Mouse (Mus musculus): ENCODE measurements around the gene Tbck.

Gene Tbck

DNA sequence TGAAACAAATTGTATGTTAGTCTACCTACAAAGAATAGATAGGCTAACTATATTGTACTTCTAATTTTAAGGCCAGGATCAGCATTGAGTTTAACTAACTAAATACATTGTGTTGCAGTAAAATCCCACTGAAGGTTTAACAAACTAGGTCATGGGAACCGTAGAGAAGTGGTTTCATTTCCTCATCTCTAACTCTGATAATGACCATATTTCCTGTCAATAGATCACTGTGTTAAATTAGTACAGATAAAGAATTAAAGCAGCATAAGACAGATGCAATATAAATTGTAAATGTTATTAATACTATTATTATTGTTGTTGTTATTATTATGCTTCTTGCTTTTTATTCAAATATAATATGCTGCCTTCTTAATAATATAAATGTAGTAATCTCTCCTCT is 72.3 kb downstream of the Tbck start:
- no peak for DNase-seq (ENCODE audit: low read depth, low spot score)

DNA sequence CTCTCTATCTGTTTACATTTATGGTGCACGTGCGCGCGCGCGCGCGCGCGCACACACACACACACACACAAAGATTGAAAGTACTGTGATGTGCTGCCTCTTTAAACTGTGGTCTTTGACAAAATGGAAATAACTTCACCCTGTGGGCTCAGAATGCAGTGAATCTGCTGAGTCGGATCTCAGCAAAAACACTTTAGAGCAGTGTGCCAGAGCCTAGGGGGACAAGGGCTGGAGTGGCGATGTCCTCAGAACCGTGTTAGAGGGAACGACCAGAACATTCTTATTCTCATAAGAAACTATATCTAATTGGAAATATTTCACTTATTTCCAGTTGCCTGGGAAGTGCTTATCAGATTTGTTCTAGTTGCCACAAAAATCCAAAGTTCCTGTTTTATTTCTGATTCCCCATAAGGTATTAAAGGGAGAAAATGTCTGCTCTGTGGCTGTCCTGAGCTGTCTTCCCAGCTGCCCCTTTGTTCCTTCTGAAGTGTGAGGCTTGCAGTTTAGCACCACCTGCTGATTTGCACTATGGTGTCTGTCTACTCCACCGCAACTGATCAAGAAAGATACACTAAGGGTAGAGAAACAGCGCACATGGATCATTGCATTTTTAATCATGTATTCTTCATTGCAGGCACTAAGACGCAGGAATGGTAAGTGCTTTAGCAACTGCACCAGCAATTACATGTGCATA is 82.2 kb downstream of the Tbck start:
- no peak for DNase-seq (ENCODE audit: low read depth, low spot score)

DNA sequence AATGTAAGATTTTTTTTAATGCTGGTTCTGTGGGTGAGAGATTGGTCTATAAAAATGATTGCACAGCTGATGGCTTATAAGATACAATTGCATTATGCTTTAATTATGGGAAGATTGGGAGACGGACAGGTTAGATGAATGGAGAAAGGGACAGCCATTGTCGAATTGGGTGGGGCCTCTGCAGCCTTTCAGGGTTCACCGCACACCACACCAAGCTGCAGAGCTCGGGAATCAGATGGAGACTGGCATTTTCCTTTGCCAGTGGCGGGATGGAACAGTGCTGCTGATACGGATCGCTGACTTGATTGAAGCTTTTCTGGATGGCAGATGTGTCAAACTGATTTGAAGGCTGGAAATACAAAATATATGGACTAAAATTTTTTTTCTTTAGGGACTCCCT is 88.1 kb downstream of the Tbck start:
- no peak for DNase-seq (ENCODE audit: low read depth, low spot score)

DNA sequence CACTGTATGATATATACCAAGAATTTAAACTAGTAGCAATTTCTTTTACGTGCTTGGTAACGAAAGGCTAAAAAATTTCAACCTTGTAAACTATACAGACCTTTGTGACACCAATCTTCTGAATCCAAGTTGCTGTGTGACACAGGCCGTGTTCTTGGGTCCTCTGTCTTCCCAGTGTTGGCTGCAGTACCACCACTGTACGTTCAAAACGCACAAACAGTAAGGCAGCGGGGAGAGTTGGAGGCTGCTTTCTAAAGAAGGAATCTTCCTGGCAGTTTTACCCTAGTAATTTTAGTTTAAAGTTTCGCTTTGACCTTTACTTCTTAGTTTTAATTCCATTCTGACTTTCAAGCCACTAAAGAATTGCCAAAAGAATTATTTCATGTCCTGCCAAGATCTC is 92.7 kb downstream of the Tbck start:
- no peak for DNase-seq (ENCODE audit: low read depth, low spot score)

- no peak for DNase-seq (ENCODE audit: low read depth, low spot score)
Measured at GRCm38 (mm10) chr3:132781103-132781502, 97.2 kb downstream of the Tbck start.

DNA sequence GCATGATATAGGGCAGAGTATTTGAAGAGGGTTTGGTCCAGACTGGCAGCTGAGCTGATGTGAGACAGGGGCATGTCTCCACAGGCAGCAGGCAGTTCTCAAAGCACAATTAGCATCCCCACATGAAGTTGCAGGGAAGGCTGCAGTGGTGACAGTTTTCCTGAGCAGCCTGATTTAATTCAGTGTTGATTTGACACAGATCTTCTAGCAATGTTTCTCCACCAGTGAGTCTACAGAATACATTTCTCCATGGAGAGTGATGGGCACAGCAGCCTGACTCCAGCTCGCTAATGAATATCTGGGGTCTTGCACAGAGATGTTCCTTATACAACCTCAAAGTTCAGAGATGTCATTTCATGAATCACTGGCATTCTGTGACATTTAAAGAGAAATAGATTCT is 99.1 kb downstream of the Tbck start:
- no peak for DNase-seq (ENCODE audit: low read depth, low spot score)

DNA sequence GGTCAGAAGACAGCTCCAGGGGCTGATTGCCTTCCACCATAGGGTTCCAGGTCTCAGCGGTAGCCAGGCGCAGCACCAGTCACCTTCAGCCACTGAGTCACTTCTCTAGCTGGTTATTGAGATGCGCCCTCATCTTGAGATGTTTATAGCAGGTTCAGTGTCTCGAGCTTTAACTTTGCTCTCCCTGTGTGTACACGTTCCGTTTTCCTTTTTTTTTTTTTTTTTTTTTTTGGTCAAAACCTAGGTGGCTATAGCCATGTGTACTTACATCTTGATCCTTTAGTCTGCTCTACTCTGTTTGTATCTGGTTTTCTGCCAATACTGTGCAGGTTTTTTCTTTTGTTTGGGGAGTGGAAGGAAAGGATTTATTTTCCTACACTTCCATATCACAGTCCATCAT is 100.8 kb downstream of the Tbck start:
- DNase-seq (ENCODE audit: low read depth, low spot score), result no peak

- no peak for DNase-seq (ENCODE audit: low read depth, low spot score)
Measured at GRCm38 (mm10) chr3:132786690-132787089, 102.7 kb downstream of the Tbck start.

- DNase-seq (ENCODE audit: low read depth, low spot score), result no peak
Measured at GRCm38 (mm10) chr3:132787775-132788174, 103.8 kb downstream of the Tbck start.

GRCm38 (mm10) chr3:132791140-132791539 is 107.2 kb downstream of the Tbck start:
- no peak for DNase-seq (ENCODE audit: low read depth, low spot score)

GRCm38 (mm10) chr3:132800196-132800595 is 116.3 kb downstream of the Tbck start:
- DNase-seq (ENCODE audit: low read depth, low spot score), result no peak

GRCm38 (mm10) chr3:132801910-132802309 is 118.0 kb downstream of the Tbck start:
- DNase-seq (ENCODE audit: low read depth, low spot score), result no peak

GRCm38 (mm10) chr3:132807888-132808579 is 124.1 kb downstream of the Tbck start:
- DNase-seq (ENCODE audit: low read depth, low spot score), result no peak

DNA sequence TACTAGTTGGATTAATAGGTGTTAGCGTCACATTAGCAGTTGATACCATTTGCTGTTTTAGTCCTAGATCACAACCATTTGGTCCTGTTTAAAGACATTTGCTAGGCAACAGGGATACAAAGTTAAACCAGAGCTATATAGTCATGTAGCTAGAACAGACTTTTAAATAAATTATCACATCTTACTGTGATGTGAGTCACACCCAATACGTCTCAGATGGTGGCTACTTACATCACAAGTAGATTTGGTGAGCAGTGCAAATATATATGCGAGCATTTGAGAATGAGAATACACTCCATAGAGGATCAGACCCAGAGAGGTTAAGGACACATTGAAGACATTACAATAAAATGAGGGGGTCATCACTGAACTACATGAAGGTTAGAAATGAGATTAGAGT is 125.0 kb downstream of the Tbck start:
- DNase-seq (ENCODE audit: low read depth, low spot score), result no peak

DNA sequence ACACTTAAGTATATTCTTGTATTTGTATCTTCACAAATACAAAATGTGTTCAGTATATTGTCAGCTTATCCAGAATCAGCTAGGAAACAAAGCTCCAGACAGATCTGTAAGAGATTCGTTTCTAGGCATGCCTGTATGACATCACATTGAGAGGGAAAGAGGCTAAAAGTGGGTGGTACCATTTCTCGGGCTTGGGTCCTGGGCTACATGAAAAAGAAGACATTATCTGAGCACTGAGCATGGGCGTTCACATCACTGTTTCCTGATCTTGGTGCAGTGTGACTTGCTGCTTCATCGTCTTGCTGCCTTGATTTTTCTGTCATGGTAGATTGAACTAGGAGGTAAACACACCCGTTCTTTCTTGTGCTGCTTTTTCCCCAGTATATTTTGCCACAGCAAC is 127.8 kb downstream of the Tbck start:
- DNase-seq (ENCODE audit: low read depth, low spot score), result no peak

GRCm38 (mm10) chr3:132812356-132812755 is 128.4 kb downstream of the Tbck start:
- no peak for DNase-seq (ENCODE audit: low read depth, low spot score)

- DNase-seq (ENCODE audit: low read depth, low spot score), result no peak
Measured at GRCm38 (mm10) chr3:132813147-132813546, 129.2 kb downstream of the Tbck start.

DNA sequence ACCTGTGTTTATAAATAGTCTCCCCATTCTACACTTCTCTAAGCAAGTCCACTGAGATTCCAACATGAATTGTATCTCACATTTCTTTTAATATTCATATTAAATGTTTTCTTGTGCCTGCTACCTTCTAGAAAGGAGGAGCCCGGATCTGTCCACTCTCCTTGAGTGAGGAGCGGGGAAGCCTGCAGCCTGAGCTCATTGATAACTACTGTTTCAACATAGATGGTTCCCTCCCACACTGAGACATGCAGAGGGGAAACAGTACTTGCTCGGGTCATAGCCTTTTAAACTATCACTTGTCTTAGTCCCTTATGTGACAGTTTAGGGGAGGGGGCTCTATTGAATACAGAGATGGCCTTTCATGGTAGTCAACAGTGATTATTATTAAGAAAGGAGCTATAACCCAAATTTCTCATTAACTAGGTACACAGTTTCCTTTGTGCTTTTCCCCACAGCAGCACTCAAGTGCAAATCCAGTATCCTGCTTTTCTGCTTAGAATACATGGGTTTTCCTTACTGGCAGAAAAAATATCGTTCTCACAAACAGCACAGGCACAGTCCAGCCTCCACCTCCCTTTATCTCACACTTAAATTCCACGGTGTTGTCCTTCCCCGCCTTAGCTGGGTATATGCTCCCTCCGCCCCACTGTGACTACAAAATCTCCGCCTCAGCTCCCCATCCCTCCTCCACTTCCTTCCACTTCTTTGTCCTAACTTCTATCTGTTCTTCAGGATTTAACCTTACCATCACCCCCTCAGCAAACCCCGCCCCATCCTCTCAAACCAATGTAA is 130.0 kb downstream of the Tbck start:
- no peak for DNase-seq (ENCODE audit: low read depth, low spot score)

- no peak for DNase-seq (ENCODE audit: low read depth, low spot score)
Measured at GRCm38 (mm10) chr3:132814791-132815496, 131.0 kb downstream of the Tbck start.

DNA sequence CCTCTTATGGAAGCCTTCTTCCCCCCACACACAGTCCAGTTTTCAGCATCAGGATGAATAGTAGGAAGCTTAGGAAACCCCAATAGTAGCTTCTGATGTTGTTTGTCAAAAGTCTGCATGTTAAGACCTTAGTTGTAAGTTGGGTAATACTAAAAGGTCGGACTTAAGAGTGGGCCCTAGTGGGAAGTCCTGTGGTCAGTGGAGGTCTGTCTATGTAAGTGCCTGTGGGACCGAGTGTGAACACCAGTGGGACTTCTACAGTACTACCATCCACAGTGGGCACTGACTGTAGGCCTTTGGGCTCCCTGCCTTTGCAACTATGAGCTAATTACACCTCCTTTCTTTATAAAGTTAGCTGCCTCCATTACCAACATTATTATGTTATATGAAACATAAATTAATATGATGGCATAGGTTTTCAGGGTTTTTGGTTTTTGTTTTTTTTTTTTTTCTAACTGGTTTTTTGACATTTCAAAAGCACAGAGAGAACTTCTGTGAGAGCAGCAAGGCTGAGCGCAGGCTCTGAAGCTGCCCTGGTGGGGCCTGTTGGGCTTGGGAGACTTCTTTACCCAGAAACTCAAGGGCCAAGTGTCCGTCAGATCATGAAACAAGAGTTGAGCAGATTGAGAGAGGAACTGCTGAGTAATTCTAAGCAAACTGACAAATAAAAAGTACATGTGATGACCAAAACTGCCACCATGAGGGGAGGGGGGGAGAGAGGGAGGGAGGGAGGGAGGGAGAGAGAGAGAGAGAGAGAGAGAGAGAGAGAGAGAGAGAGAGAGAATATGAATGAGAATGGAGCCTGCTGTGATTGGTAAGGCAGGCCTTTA is 131.8 kb downstream of the Tbck start:
- DNase-seq (ENCODE audit: low read depth, low spot score), result no peak

DNA sequence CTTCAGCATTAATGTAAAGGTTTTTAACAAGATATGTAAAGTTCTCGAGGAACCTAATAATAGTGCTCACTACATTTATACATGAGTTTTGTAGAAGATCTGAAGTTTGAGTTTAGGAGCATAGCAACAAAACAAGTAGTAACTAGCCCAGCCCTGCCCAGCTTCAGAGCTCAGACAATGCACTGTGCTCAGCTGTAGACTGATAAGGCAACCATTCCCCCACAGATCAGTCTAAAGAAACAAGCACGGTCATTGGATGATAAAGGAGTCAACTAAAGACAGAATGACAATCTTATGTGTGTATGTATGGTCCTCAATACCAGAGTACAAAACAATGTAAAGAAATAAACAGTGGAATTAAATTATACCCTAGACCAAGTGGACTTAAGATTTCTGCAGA is 135.5 kb downstream of the Tbck start:
- DNase-seq (ENCODE audit: low read depth, low spot score), result no peak
